Mouse (Mus musculus): Measurements from ENCODE around the gene Pms1. TPM values are rescaled to one million over a fixed set of nuclear protein-coding genes. Genes with fewer than 3 reads are reported as not detected.
A peak's percentile ranks its signal among the peaks of the same experiment; 100 is the strongest.
"Not testable (repeated sequence)": the region's sequence is repeated elsewhere in the genome, so short reads cannot be mapped to it uniquely, and the experiment has no call there.

Pms1 gene
- polyA plus RNA-seq (2015; fragmentation: Nextera tagmentation; extraction: Ambion mirVana), result 8.4 and 9.0 TPM in 2 replicates

DNA sequence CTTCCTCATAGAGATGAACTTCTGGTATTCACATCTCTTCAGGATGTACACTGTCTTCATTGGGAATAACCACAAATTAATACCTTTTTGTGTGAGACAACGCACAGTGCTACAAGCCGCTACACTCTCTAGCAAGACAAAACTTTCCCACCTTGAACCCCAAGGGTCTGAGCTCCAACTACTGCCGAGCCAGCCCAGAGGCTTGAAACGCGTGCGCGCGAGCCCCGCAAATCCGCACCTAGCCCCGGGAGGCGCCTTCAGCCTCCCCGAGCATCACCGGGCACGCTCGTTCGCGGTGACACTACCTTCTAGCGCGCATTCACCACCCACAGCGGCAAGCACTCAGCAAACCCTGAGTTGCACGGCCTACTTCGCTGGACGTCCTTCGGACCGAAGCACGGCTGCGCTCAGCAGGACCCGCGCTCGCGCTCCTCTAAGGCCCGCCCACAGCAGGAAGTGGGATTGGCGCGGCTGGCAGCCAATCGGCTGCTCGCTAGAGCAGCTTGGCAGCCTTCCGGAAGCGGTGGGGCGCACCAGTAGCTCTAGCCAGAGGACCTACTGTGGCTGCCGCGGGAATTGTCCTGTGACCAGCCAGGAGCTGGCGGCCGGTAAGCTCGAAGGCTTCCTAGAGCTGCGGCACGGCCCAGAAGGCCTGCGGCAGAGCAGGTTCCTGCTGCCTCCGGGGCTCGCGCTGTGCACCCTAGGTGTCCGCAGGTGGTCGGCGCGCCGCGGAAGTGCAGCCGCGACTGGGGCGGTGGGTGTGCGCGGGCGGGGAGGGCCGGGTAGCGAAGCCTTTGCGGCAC, at the start of gene Pms1, which contains the start of the genes Ormdl1 and Gm28778:
Gene Pms1 (minus strand): TSS at position 438 of the 803 bp plus-strand sequence.
Gene Ormdl1 (plus strand): TSS at position 515 of the 803 bp plus-strand sequence.
Gene Gm28778 (plus strand): TSS at position 531 of the 803 bp plus-strand sequence.
- H3K27me3 ChIP-seq (replicated peaks; ENCODE audit: control insufficient read depth, insufficient read depth, low read length), result no peaks in the 10 kb centered on the region
- H3K4me1 ChIP-seq (ENCODE audit: control insufficient read depth, insufficient read depth, low read depth, low read length), result peaks cover 2% of the 10 kb centered on the region; the same call in 1 of the 2 replicates
- H3K36me3 ChIP-seq (ENCODE audit: control insufficient read depth, insufficient read depth, low read length), result no peaks in the 10 kb centered on the region
- peak; percentile 100 for ATAC-seq
- peak within 1 kb of the TSS; percentile 85 for H3K4me3 ChIP-seq (ENCODE audit: low read length)
- no peaks in the 10 kb centered on the region for H3K9me3 ChIP-seq (ENCODE audit: control insufficient read depth, low read length)
- H3K4me2 ChIP-seq (ENCODE audit: low read length), result peak within 1 kb of the TSS; percentile 61
- peak within 1 kb of the TSS; percentile 87 for H3K9ac ChIP-seq (ENCODE audit: low read depth, low read length)
- WGBS, result under 1% methylated on average over 66 of the region's 66 CpGs
- H3K27ac ChIP-seq (ENCODE audit: low read depth, low read length), result peak within 1 kb of the TSS; percentile 85

DNA sequence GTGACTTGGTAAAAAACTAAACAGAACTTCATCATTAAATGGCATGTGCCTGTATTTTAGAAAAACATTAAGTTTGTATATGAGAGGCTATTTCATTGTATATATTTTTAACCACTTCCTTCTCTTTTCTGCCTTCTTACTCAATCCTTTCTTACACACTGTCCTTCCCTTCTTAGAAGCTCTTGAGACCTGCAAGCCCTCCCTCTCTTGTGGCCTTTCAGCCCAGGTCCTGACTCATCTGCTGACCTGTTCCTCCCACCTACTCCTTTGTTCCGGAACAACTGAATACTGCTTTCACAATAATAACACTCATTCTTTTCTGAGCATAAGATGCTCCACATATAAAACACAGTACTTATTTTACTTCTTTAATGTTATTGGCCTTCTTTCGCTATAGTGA, 44.3 kb upstream of the Pms1 start:
- no peak overlapping the region for H3K4me3 ChIP-seq (ENCODE audit: low read length)
- H3K36me3 ChIP-seq (ENCODE audit: control insufficient read depth, insufficient read depth, low read length), result peaks cover 33% of the 10 kb centered on the region
- peaks cover 15% of the 10 kb centered on the region for H3K9me3 ChIP-seq (ENCODE audit: control insufficient read depth, low read length)
- H3K9ac ChIP-seq (ENCODE audit: low read depth, low read length), result no peak overlapping the region
- no peak overlapping the region for H3K27ac ChIP-seq (ENCODE audit: low read depth, low read length)
- 98% methylated on average over 2 of the region's 2 CpGs for WGBS
- no peaks in the 10 kb centered on the region for H3K27me3 ChIP-seq (replicated peaks; ENCODE audit: control insufficient read depth, insufficient read depth, low read length)
- no peaks in the 10 kb centered on the region for H3K4me1 ChIP-seq (ENCODE audit: control insufficient read depth, insufficient read depth, low read depth, low read length)
- no peak overlapping the region for H3K4me2 ChIP-seq (ENCODE audit: low read length)
- no peak for ATAC-seq

DNA sequence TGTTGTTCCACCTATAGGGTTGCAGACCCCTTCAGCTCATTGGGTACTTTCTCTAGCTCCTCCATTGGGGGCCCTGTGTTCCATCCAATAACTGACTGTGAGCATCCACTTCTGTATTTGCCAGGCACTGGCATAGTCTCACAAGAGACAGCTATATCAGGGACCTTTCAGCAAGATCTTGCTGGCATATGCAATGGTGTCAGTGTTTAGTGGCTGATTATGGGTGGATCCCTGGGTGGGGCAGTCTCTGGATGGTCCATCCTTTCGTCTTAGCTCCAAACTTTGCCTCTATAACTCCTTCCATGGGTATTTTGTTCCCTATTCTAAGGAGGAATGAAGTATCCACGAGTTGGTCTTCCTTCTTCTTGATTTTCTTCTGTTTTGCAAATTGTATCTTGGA, 40.6 kb upstream of the Pms1 start:
- not testable (repeated sequence) for H3K4me3 ChIP-seq (ENCODE audit: low read length); H3K4me2 ChIP-seq (ENCODE audit: low read length); ATAC-seq; H3K27me3 ChIP-seq (replicated peaks; ENCODE audit: control insufficient read depth, insufficient read depth, low read length); H3K4me1 ChIP-seq (ENCODE audit: control insufficient read depth, insufficient read depth, low read depth, low read length); H3K9ac ChIP-seq (ENCODE audit: low read depth, low read length); H3K27ac ChIP-seq (ENCODE audit: low read depth, low read length)
- 76% methylated on average over 2 of the region's 2 CpGs for WGBS
- Histone ChIP-seq H3K36me3 (ENCODE audit: control insufficient read depth, insufficient read depth, low read length) (peaks cover 12% of the 10 kb centered on the region), H3K9me3 (ENCODE audit: control insufficient read depth, low read length) (peaks cover 13% of the 10 kb centered on the region)

DNA sequence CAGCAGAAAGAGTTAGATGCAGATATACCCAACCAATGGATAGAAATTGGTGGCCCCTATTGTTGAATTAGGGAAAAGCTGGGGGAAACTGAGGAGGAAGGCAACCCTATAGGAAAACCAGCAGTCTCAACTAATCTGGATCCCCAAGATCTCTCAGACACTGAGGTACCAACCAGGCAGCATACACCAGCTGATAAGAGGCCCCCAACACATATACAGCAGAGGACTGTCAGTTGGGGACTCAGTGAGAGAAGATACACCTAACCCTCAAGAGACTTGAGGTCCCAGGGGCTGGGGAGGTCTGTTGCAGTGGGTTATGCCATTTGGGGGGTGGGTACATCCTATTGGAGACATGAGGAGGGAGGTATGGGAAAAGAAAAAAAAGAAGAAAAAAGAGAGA, 38.6 kb upstream of the Pms1 start:
- ATAC-seq, result no peak
- H3K9me3 ChIP-seq (ENCODE audit: control insufficient read depth, low read length), result peaks cover 3% of the 10 kb centered on the region

DNA sequence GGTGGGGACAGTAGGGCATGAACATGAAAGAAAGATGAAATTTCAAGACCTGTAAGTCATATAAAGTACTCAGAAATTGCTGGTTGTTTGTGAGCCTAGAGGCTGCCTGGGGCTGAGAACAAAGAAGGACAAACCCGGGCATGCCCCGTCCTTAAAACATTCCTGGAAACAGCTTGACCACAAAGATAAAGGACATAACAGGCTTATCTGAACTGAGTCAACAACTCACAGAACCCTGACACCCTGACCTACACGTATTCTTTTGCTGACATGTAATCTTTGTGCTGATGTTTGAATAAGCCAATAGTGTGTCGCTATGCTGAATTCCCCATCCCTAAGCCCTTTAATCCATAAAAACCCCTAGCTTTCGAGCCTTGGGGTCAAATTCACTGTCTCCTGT, 36.7 kb upstream of the Pms1 start:
- H3K9ac ChIP-seq (ENCODE audit: low read depth, low read length); H3K4me1 ChIP-seq (ENCODE audit: control insufficient read depth, insufficient read depth, low read depth, low read length); H3K4me3 ChIP-seq (ENCODE audit: low read length); H3K27me3 ChIP-seq (replicated peaks; ENCODE audit: control insufficient read depth, insufficient read depth, low read length); H3K27ac ChIP-seq (ENCODE audit: low read depth, low read length); H3K36me3 ChIP-seq (ENCODE audit: control insufficient read depth, insufficient read depth, low read length); H3K4me2 ChIP-seq (ENCODE audit: low read length); H3K9me3 ChIP-seq (ENCODE audit: control insufficient read depth, low read length); ATAC-seq: not testable (repeated sequence)
- WGBS, result 87% methylated on average over 5 of the region's 5 CpGs

More for the DNA sequence above, 38.6 kb upstream of the Pms1 start:
- no peaks in the 10 kb centered on the region for H3K4me1 ChIP-seq (ENCODE audit: control insufficient read depth, insufficient read depth, low read depth, low read length)
- no peak overlapping the region for H3K9ac ChIP-seq (ENCODE audit: low read depth, low read length)
- no peak overlapping the region for H3K4me2 ChIP-seq (ENCODE audit: low read length)
- H3K36me3 ChIP-seq (ENCODE audit: control insufficient read depth, insufficient read depth, low read length), result no peaks in the 10 kb centered on the region; the same call in 1 of the 2 replicates
- no peaks in the 10 kb centered on the region for H3K27me3 ChIP-seq (replicated peaks; ENCODE audit: control insufficient read depth, insufficient read depth, low read length)
- no peak overlapping the region for H3K4me3 ChIP-seq (ENCODE audit: low read length)
- H3K27ac ChIP-seq (ENCODE audit: low read depth, low read length), result no peak overlapping the region

DNA sequence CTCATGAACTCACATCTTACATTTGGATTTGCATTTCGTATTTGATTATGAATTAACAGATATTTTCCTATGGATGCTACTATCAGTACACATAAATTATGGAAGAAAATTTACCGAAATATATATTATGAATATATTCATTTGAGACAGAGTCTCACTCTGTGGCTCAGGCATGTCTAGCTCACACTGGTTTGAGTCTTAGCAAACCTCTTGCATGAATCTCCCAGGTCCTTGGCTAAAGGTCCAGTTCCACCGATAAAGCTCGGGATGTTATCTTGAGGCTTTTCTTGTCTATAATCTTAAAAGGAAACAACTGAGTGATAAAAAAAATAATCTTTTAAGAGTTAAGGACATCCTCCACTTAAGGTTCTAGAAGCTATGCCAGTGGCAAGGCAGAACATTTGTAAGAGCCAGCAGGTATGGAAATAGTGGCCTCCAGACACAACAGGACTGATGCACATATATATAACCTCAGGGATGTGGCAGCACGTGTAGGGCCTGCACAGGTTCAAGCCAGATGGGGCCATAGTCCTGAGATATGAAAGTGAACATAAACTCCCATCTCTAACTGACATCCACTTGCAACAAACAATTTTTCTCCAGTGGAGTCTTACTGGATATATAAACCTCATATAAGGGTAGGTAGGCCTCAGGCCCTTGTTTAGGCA, 28.1 kb upstream of the Pms1 start:
- H3K27me3 ChIP-seq (replicated peaks; ENCODE audit: control insufficient read depth, insufficient read depth, low read length), result no peaks in the 10 kb centered on the region
- no peak overlapping the region for H3K9ac ChIP-seq (ENCODE audit: low read depth, low read length)
- no peak overlapping the region for H3K4me2 ChIP-seq (ENCODE audit: low read length)
- H3K4me1 ChIP-seq (ENCODE audit: control insufficient read depth, insufficient read depth, low read depth, low read length), result no peaks in the 10 kb centered on the region
- H3K9me3 ChIP-seq (ENCODE audit: control insufficient read depth, low read length), result no peaks in the 10 kb centered on the region
- ATAC-seq, result no peak
- H3K4me3 ChIP-seq (ENCODE audit: low read length), result no peak overlapping the region
- no peak overlapping the region for H3K27ac ChIP-seq (ENCODE audit: low read depth, low read length)
- no peaks in the 10 kb centered on the region; the same call in none of the 2 replicates for H3K36me3 ChIP-seq (ENCODE audit: control insufficient read depth, insufficient read depth, low read length)
- WGBS, result 93% methylated on average over 5 of the region's 5 CpGs

DNA sequence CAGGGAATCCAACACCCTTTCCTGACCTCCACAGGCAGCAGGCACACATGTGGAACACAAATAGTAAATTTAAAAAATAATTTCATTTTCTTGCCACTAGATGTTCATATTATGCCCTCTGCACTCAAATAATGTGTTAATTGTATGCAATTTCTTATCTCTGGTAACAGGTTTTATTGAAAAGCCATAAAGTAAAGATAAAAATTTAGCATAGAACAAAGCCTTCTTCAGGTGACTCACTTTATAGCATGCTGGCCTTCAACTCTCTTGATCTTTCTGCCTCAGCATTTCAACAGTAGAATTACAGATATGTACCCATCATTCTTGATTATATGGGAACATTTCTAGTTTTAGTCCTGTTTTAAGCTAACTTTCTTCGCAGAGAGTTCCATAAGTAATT, 27.5 kb upstream of the Pms1 start:
- Histone ChIP-seq H3K36me3 (ENCODE audit: control insufficient read depth, insufficient read depth, low read length) (no peaks in the 10 kb centered on the region; the same call in none of the 2 replicates), H3K9me3 (ENCODE audit: control insufficient read depth, low read length) (no peaks in the 10 kb centered on the region), H3K27ac (ENCODE audit: low read depth, low read length) (no peak overlapping the region), H3K9ac (ENCODE audit: low read depth, low read length) (no peak overlapping the region), H3K4me3 (ENCODE audit: low read length) (no peak overlapping the region), H3K27me3 (replicated peaks; ENCODE audit: control insufficient read depth, insufficient read depth, low read length) (no peaks in the 10 kb centered on the region), H3K4me2 (ENCODE audit: low read length) (no peak overlapping the region), H3K4me1 (ENCODE audit: control insufficient read depth, insufficient read depth, low read depth, low read length) (no peaks in the 10 kb centered on the region)
- ATAC-seq, result no peak
- 97% methylated on average over 1 of the region's 1 CpGs for WGBS

DNA sequence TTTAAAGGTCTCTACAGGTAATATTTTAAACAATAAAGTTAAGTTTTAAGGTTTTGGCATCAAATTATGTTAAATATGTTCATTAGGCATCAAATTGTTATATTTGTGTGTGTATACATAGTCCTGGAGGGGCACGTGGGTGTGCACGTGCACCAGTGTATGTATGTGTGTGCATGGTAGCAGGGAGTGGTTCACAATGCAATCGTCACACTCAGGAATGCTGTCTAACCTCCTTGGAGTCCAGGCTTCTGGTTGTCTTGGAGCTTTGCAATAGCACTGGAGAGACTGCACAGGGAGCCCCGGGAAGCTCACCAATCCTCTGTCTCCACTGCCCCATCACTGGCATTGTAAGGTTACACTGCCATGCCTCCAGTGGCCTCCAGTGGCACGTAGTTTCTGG, 26.4 kb upstream of the Pms1 start:
- 96% methylated on average over 5 of the region's 5 CpGs for WGBS
- Histone ChIP-seq H3K36me3 (ENCODE audit: control insufficient read depth, insufficient read depth, low read length) (no peaks in the 10 kb centered on the region; the same call in none of the 2 replicates), H3K9me3 (ENCODE audit: control insufficient read depth, low read length) (no peaks in the 10 kb centered on the region), H3K4me2 (ENCODE audit: low read length) (no peak overlapping the region), H3K27me3 (replicated peaks; ENCODE audit: control insufficient read depth, insufficient read depth, low read length) (no peaks in the 10 kb centered on the region), H3K4me3 (ENCODE audit: low read length) (no peak overlapping the region), H3K9ac (ENCODE audit: low read depth, low read length) (no peak overlapping the region), H3K27ac (ENCODE audit: low read depth, low read length) (no peak overlapping the region), H3K4me1 (ENCODE audit: control insufficient read depth, insufficient read depth, low read depth, low read length) (no peaks in the 10 kb centered on the region)
- ATAC-seq, result no peak

DNA sequence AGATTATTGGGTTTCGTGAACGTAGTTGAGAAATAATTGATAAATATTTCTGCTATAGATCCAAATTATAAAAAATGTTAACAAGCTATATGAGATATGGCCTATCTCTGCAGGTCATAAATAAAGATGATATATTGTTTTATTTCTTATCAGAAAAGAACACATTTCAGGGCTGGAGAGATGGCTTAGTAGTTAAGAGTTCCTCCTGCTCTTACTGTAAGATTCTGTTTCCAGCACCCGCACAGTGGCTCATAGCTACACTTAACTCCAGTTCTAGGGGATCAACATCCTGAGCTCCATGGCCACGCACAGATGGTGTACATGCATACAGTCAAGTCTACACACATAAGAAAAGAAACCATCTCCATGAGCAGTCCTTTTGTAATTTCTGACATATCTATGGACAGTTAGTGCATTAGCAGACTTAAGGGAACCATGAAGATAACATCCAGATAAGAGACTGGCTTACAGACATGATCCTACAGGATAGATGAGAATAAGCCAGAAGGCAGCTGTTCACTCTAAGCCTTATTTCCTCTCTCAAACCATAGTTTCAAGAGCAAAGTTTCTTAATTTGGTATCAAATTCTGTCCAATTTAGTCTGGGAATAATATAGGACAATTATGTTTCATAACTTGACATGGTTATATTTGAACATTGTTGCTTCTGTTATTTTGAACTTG, 25.0 kb upstream of the Pms1 start:
- no peak overlapping the region for H3K9ac ChIP-seq (ENCODE audit: low read depth, low read length)
- no peaks in the 10 kb centered on the region for H3K27me3 ChIP-seq (replicated peaks; ENCODE audit: control insufficient read depth, insufficient read depth, low read length)
- no peak overlapping the region for H3K4me2 ChIP-seq (ENCODE audit: low read length)
- no peak overlapping the region for H3K4me3 ChIP-seq (ENCODE audit: low read length)
- H3K36me3 ChIP-seq (ENCODE audit: control insufficient read depth, insufficient read depth, low read length), result no peaks in the 10 kb centered on the region; the same call in none of the 2 replicates
- H3K27ac ChIP-seq (ENCODE audit: low read depth, low read length), result no peak overlapping the region
- no peak for ATAC-seq
- H3K4me1 ChIP-seq (ENCODE audit: control insufficient read depth, insufficient read depth, low read depth, low read length), result no peaks in the 10 kb centered on the region
- WGBS, result 99% methylated on average over 4 of the region's 4 CpGs
- no peaks in the 10 kb centered on the region for H3K9me3 ChIP-seq (ENCODE audit: control insufficient read depth, low read length)

Data from hindbrain, embryonic 16.5 days (tissue).